Mouse (Mus musculus) macrophage (primary cell): ENCODE data around the gene Kpna4. TPM values are rescaled to one million over a fixed set of nuclear protein-coding genes. Genes with fewer than 3 reads are reported as not detected.

ENCODE experiments used
- polyA plus RNA-seq: library from polyadenylated mRNA; stranded (reverse); fragments of 250-400 nt; gene quantifications from 3 replicates; pipeline ENCODE4 v1.2.4, GENCODE M21; 2018; ENCODE audit warnings: inconsistent platforms

Kpna4 gene
- polyA plus RNA-seq, 1 experiment from 2014 or later: 64.7 TPM

Other genes with a start within 250 kb of the Kpna4 start
- gene Ift80, start 122.5 kb downstream of the Kpna4 start, polyA plus RNA-seq: 1.2 to 3.4 TPM (median 3.0 TPM) in 3 replicates
- 33.6 to 68.6 TPM (median 37.7 TPM) in 3 replicates for gene Smc4, start 122.4 kb downstream of the Kpna4 start, polyA plus RNA-seq
- gene Trim59, start 82.4 kb downstream of the Kpna4 start, polyA plus RNA-seq: 4.2 to 5.4 TPM (median 4.8 TPM) in 3 replicates
- not detected in 3 replicates for gene Arl14, start 95.3 kb upstream of the Kpna4 start, polyA plus RNA-seq
- 0.16 to 0.44 TPM (median 0.20 TPM) in 3 replicates for gene Ppm1l, start 189.7 kb upstream of the Kpna4 start, polyA plus RNA-seq